Mouse (Mus musculus): ENCODE results near the gene Top3a.

- TF ChIP-seq POLR2A (IDR thresholded peaks at IDR 0.05; ENCODE audit: low read depth, low read length) (no peak), CTCF (IDR thresholded peaks at IDR 0.05; ENCODE audit: extremely low read depth, insufficient read length, insufficient replicate concordance, low read depth, low read length) (no peak)
These were observed 46.6 kb upstream of the Top3a start for GRCm38 (mm10) chr11:60823771-60824170.
